Mouse (Mus musculus) CH12.LX (cell line): ENCODE results near the gene Sipa1l3. TPM values are rescaled to one million over a fixed set of nuclear protein-coding genes. Genes with fewer than 3 reads are reported as not detected.

ENCODE experiments used
- DNase-seq: peaks from one replicate; pipeline ENCODE4 v3.0.0-alpha.2; 2013; ENCODE audit errors: extremely low read depth
- H3K27ac ChIP-seq: 2 replicates; pipeline ENCODE4 v1.5.1; 2012; ENCODE audit warnings: low read depth, mild to moderate bottlenecking, control low read depth, moderate library complexity; ENCODE audit not compliant: insufficient read depth
- H3K27me3 ChIP-seq: replicated peaks from 2 replicates; pipeline ENCODE3; 2012; ENCODE audit warnings: inconsistent platforms
- H3K36me3 ChIP-seq, 2 experiments: replicated peaks in 1 of 2; 2 replicates each; pipeline versions ENCODE3 to v1.6.1; 2012; ENCODE audit warnings: inconsistent platforms in 1 of 2, low read length in 1 of 2, mild to moderate bottlenecking in 1 of 2, mixed read lengths in 1 of 2, moderate library complexity in 1 of 2; ENCODE audit not compliant: control insufficient read depth in 1 of 2, insufficient read depth in 1 of 2
- H3K4me1 ChIP-seq, 2 experiments: 2 replicates each; pipeline ENCODE4 v1.6.1; 2012; ENCODE audit warnings: inconsistent platforms in 1 of 2, moderate library complexity in 1 of 2; ENCODE audit not compliant: insufficient read depth in 2 of 2, control insufficient read depth in 1 of 2
- H3K4me2 ChIP-seq: 2 replicates; pipeline ENCODE4 v1.6.1; 2012; ENCODE audit warnings: low read depth, mild to moderate bottlenecking, control low read depth; ENCODE audit not compliant: poor library complexity, insufficient read depth, severe bottlenecking
- H3K4me3 ChIP-seq, 3 experiments: fragments of 150-350 bp in 1 of 3; sonication (generic) in 1 of 3; replicated peaks in 1 of 3; 2 replicates each; pipeline versions ENCODE3 to v1.5.1; 2011 to 2012; ENCODE audit warnings: low read depth in 2 of 3, low read length in 2 of 3, mild to moderate bottlenecking in 2 of 3, moderate library complexity in 2 of 3, control low read depth in 1 of 3, improper control_type of control experiment in 1 of 3, inconsistent platforms in 1 of 3, mixed read lengths in 1 of 3; ENCODE audit not compliant: poor library complexity in 1 of 3
- H3K79me2 ChIP-seq: replicated peaks from 2 replicates; pipeline ENCODE4 v1.6.1; 2012; ENCODE audit warnings: mild to moderate bottlenecking, moderate library complexity; ENCODE audit not compliant: control insufficient read depth, poor library complexity, insufficient read depth, severe bottlenecking; ENCODE audit errors: extremely low read depth
- H3K9ac ChIP-seq: 2 replicates; pipeline ENCODE4 v1.6.1; 2012; ENCODE audit warnings: low read depth, mild to moderate bottlenecking, control low read depth, moderate library complexity; ENCODE audit not compliant: insufficient read depth
- H3K9me3 ChIP-seq: replicated peaks from 2 replicates; pipeline ENCODE3; 2012; ENCODE audit warnings: low read length, inconsistent platforms, mixed read lengths
- BHLHE40 ChIP-seq: IDR thresholded peaks from 2 replicates; pipeline ENCODE4 v1.6.1; 2011; ENCODE audit warnings: mild to moderate bottlenecking, low read depth, low read length, improper control_type of control experiment
- CHD1 ChIP-seq: IDR thresholded peaks from 2 replicates; pipeline ENCODE4 v1.6.1; 2012; ENCODE audit warnings: low read depth, low read length, improper control_type of control experiment, inconsistent platforms
- E2F4 ChIP-seq: IDR thresholded peaks from 2 replicates; pipeline ENCODE4 v1.6.1; 2011; ENCODE audit warnings: low read depth, low read length, improper control_type of control experiment; ENCODE audit not compliant: insufficient replicate concordance
- ELF1 ChIP-seq: IDR thresholded peaks from 2 replicates; pipeline ENCODE4 v1.6.1; 2014; ENCODE audit warnings: low read depth, mild to moderate bottlenecking, inconsistent platforms, low read length, improper control_type of control experiment
- EP300 ChIP-seq: IDR thresholded peaks from 2 replicates; pipeline ENCODE4 v1.6.1; 2011; ENCODE audit warnings: low read length, improper control_type of control experiment
- ETS1 ChIP-seq: conservative IDR thresholded peaks from 2 replicates; pipeline ENCODE4 v1.6.1; 2012; ENCODE audit warnings: low read depth, mild to moderate bottlenecking, inconsistent platforms, low read length, improper control_type of control experiment, moderate library complexity
- GABPA ChIP-seq: IDR thresholded peaks from 2 replicates; pipeline ENCODE4 v1.6.1; 2012; ENCODE audit warnings: low read depth, low read length, improper control_type of control experiment, inconsistent platforms; ENCODE audit not compliant: insufficient replicate concordance
- JUN ChIP-seq: IDR thresholded peaks from 2 replicates; pipeline ENCODE4 v1.6.1; 2011; ENCODE audit warnings: low read depth, mild to moderate bottlenecking, low read length, improper control_type of control experiment, moderate library complexity; ENCODE audit not compliant: insufficient read depth
- JUND ChIP-seq: conservative IDR thresholded peaks from 2 replicates; pipeline ENCODE4 v1.6.1; 2011; ENCODE audit warnings: low read depth, low read length, improper control_type of control experiment
- KAT2A ChIP-seq: IDR thresholded peaks from 2 replicates; pipeline ENCODE4 v1.6.1; 2012; ENCODE audit warnings: low read length, improper control_type of control experiment, inconsistent platforms; ENCODE audit not compliant: insufficient replicate concordance
- MAFK ChIP-seq: IDR thresholded peaks from 2 replicates; pipeline ENCODE4 v1.6.1; 2011; ENCODE audit warnings: low read length, improper control_type of control experiment; ENCODE audit not compliant: insufficient replicate concordance
- MAX ChIP-seq: IDR thresholded peaks from 2 replicates; pipeline ENCODE4 v1.6.1; 2011; ENCODE audit warnings: low read length, improper control_type of control experiment
- MAZ ChIP-seq: IDR thresholded peaks from 2 replicates; pipeline ENCODE4 v1.6.1; 2012; ENCODE audit warnings: low read depth, mild to moderate bottlenecking, inconsistent platforms, low read length, improper control_type of control experiment, moderate library complexity
- MEF2A ChIP-seq: IDR thresholded peaks from 2 replicates; pipeline ENCODE4 v1.6.1; 2014; ENCODE audit warnings: low read depth, mild to moderate bottlenecking, inconsistent platforms, low read length, improper control_type of control experiment, borderline replicate concordance
- MYC ChIP-seq: IDR thresholded peaks from 2 replicates; pipeline ENCODE4 v1.6.1; 2011; ENCODE audit warnings: low read depth, mild to moderate bottlenecking, improper control_type of control experiment, low read length
- NRF1 ChIP-seq: IDR thresholded peaks from 2 replicates; pipeline ENCODE4 v1.6.1; 2014; ENCODE audit warnings: low read depth, mild to moderate bottlenecking, inconsistent platforms, low read length, improper control_type of control experiment, moderate library complexity
- POLR2A ChIP-seq: IDR thresholded peaks from 2 replicates; pipeline ENCODE4 v1.6.1; 2011; ENCODE audit warnings: low read depth, mild to moderate bottlenecking, improper control_type of control experiment, low read length
- POLR2AphosphoS2 ChIP-seq: IDR thresholded peaks from 2 replicates; pipeline ENCODE4 v1.6.1; 2011; ENCODE audit warnings: low read depth, low read length, improper control_type of control experiment
- RCOR1 ChIP-seq: conservative IDR thresholded peaks from 2 replicates; pipeline ENCODE4 v1.6.1; 2012; ENCODE audit warnings: low read depth, mild to moderate bottlenecking, inconsistent platforms, low read length, improper control_type of control experiment
- SIN3A ChIP-seq: IDR thresholded peaks from 2 replicates; pipeline ENCODE4 v1.6.1; 2012; ENCODE audit warnings: low read length, improper control_type of control experiment, inconsistent platforms
- SMC3 ChIP-seq: IDR thresholded peaks from 2 replicates; pipeline ENCODE4 v1.6.1; 2011; ENCODE audit warnings: low read depth, low read length, improper control_type of control experiment
- TCF12 ChIP-seq: IDR thresholded peaks from 2 replicates; pipeline ENCODE4 v1.6.1; 2014; ENCODE audit warnings: low read depth, mild to moderate bottlenecking, inconsistent platforms, low read length, improper control_type of control experiment
- UBTF ChIP-seq: IDR thresholded peaks from 2 replicates; pipeline ENCODE4 v1.6.1; 2012; ENCODE audit warnings: low read depth, mild to moderate bottlenecking, inconsistent platforms, low read length, improper control_type of control experiment, moderate library complexity
- ZC3H11A ChIP-seq: IDR thresholded peaks from 2 replicates; pipeline ENCODE4 v1.6.1; 2012; ENCODE audit warnings: low read depth, mild to moderate bottlenecking, inconsistent platforms, low read length, improper control_type of control experiment
- ZNF384 ChIP-seq: IDR thresholded peaks from 2 replicates; pipeline ENCODE4 v1.6.1; 2012; ENCODE audit warnings: low read depth, low read length, improper control_type of control experiment, inconsistent platforms
- dilution Hi-C: fragments of 300-500 bp; cut with MboI; formaldehyde crosslinking; loops from 2 replicates; pipeline ENCODE4 v1.14.3; 2020; ENCODE audit warnings: low sequenced_read_pairs; ENCODE audit not compliant: extremely low pct_unique_long_range_greater_than_20kb, extremely low pct_ligation_motif_present
- in situ Hi-C: fragments of 300-500 bp; cut with MboI; formaldehyde crosslinking; loops from 3 replicates; pipeline ENCODE4 v1.14.3; 2019; ENCODE audit warnings: low sequenced_read_pairs, low pct_ligation_motif_present, low pct_unique_long_range_greater_than_20kb, mixed read lengths
- polyA plus RNA-seq: library from polyadenylated mRNA; unstranded; fragments of >175 nt; gene quantifications from 2 replicates; pipeline ENCODE4 v1.2.1, GENCODE M21; 2012; ENCODE audit warnings: low read depth; ENCODE audit not compliant: insufficient read length
- total RNA-seq, 2 experiments: library from RNA; depleted of rRNA; stranded (reverse); fragments of 300-350 nt in 1 of 2; fragments of >200 nt in 1 of 2; gene quantifications; 2 replicates each; pipeline ENCODE4 v1.2.3; 2012 to 2014

Sipa1l3 gene
- total and polyA plus RNA-seq, 3 experiments, result 1.6 to 8.8 (median 5.9) TPM

DNA sequence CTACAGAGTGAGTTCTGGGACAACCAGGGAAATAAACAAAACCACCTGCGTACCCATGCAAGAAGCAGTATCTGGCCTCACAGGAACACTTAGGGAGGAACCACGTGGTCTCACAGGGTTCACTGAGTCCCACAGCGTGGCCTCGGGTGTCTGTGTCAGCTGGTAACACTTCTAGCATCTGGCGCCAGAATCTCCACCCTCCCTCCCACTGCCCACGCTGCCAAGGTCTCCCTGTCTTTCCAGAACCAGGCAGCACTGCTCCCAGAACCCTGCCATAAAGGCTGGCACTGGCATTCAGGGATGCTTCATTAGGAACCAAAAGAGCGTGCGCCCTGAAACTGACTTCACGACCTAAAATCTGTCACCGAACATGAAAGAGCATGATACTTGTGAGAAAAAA is 84.7 kb downstream of the Sipa1l3 start:
- no peak overlapping the region for H3K9ac ChIP-seq
- no peak overlapping the region for H3K4me2 ChIP-seq
- H3K4me3 ChIP-seq, result no peak overlapping the region
- H3K79me2 ChIP-seq, result no peaks in the 10 kb centered on the region
- dilution Hi-C loops (no loop called here), in situ Hi-C loops (no loop called here)
- H3K27me3 ChIP-seq, result no peaks in the 10 kb centered on the region
- no peak overlapping the region for H3K27ac ChIP-seq
- H3K4me1 ChIP-seq, result peaks cover 7 to 37% of the 10 kb centered on the region in 2 experiments; a peak in 3 of 4 replicates
- no peaks in the 10 kb centered on the region for H3K36me3 ChIP-seq
- no peak for DNase-seq
- TF ChIP-seq CHD1 (no peak), E2F4 (no peak), MAZ (no peak), RCOR1 (no peak), ZC3H11A (no peak), MAX (no peak), NRF1 (no peak), SMC3 (no peak), MYC (no peak)
- no peaks in the 10 kb centered on the region for H3K9me3 ChIP-seq

DNA sequence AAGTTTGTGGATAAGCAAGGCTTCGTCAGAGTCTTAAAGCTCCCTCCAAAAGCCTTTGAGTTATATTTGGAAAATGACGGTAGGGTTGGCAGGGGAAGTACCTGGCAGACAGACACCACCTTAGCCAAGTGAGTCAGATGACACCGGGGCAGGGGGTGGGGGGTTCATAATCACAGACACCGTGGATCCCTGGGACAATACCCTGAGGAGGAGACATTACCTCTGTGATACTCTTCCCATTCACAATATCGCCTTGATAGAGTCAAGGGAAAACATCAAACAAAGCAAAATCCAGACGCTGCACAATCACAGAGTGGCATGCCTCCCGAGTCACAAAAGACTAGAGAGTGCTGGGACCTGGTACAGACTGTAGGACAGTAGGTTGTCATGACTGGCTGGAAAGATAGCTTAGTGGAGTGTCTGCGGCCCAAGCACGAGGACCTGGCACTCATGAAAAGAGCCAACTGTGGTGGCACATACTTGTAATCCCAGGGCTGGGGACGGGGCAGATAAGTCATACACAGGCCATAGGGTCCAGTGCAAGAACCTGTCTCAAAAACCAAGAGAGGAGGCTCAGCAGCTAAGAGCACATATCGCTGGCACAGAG is 85.4 kb downstream of the Sipa1l3 start:
- Histone ChIP-seq H3K9me3 (no peaks in the 10 kb centered on the region), H3K4me1 (peaks cover 7 to 37% of the 10 kb centered on the region in 2 experiments; a peak in 3 of 4 replicates), H3K9ac (no peak overlapping the region), H3K27me3 (no peaks in the 10 kb centered on the region), H3K27ac (no peak overlapping the region), H3K36me3 (no peaks in the 10 kb centered on the region), H3K79me2 (no peaks in the 10 kb centered on the region), H3K4me3 (no peak overlapping the region), H3K4me2 (no peak overlapping the region)
- in situ Hi-C loops, result no loop called here
- peak; percentile 47 for DNase-seq
- TF ChIP-seq POLR2AphosphoS2, result no peak
- no peak for TF ChIP-seq EP300
- no peak for TF ChIP-seq SMC3
- no peak for TF ChIP-seq POLR2A
- no peak for TF ChIP-seq ELF1
- peak; percentile 28; the same call in 1 of the 2 replicates for TF ChIP-seq JUN
- TF ChIP-seq JUND, result no peak
- no peak for TF ChIP-seq MAFK
- no peak for TF ChIP-seq GABPA
- TF ChIP-seq UBTF, result no peak
- no peak for TF ChIP-seq BHLHE40
- TF ChIP-seq ZNF384, result no peak
- no peak for TF ChIP-seq NRF1
- TF ChIP-seq E2F4, result no peak
- TF ChIP-seq SIN3A, result no peak
- TF ChIP-seq CHD1, result no peak
- TF ChIP-seq MAZ, result no peak
- no peak for TF ChIP-seq TCF12
- TF ChIP-seq MEF2A, result peak; percentile 94
- TF ChIP-seq KAT2A, result no peak
- peak; percentile 11; the same call in 1 of the 2 replicates for TF ChIP-seq ETS1
- dilution Hi-C loops, result no loop called here
